Mouse (Mus musculus) spleen, embryonic (tissue): ENCODE measurements around the gene Lgals1.

Source experiments
- CTCF ChIA-PET: fragments of 350-600 bp; sonication (Branson Sonifier 250); formaldehyde crosslinking; loops from one replicate; lab custom pipeline; 2022; lab: Charles Lee

The Lgals1 gene

GRCm38 (mm10) chr15:78931577-78931976 lies 5.1 kb downstream of the Lgals1 start:
- CTCF ChIA-PET = interaction anchor here (0.9 to 2.0 kb wide), 2 partner anchors 15 to 54 kb away, joined by 3 to 13 read pairs; no protein-coding TSS in a partner anchor

GRCm38 (mm10) chr15:78934784-78935320 lies 8.3 kb downstream of the Lgals1 start, which contains the start of gene Nol12:
Nol12 (plus strand) TSS chr15:78934933.
- CTCF ChIA-PET = interaction anchor here (0.7 to 1.0 kb wide), 2 partner anchors 18 to 51 kb away, joined by 3 read pairs; no protein-coding TSS in a partner anchor

GRCm38 (mm10) chr15:78936403-78936802 lies 9.9 kb downstream of the Lgals1 start:
- CTCF ChIA-PET = interaction anchor here (0.5 kb wide), 1 partner anchor 95 kb away, joined by 4 read pairs; no protein-coding TSS in a partner anchor

- CTCF ChIA-PET = no interaction called here
These were observed 10.8 kb downstream of the Lgals1 start for GRCm38 (mm10) chr15:78937311-78937710.

GRCm38 (mm10) chr15:78937963-78938362 lies 11.4 kb downstream of the Lgals1 start:
- CTCF ChIA-PET = no interaction called here

GRCm38 (mm10) chr15:78940325-78940724 lies 13.8 kb downstream of the Lgals1 start:
- CTCF ChIA-PET = interaction anchor here (1.3 kb wide), 1 partner anchor 24 kb away, joined by 3 read pairs; no protein-coding TSS in a partner anchor

GRCm38 (mm10) chr15:78942663-78943062 lies 16.1 kb downstream of the Lgals1 start:
- CTCF ChIA-PET = interaction anchor here (0.7 to 1.8 kb wide), 5 partner anchors 9 to 836 kb away, joined by 3 to 13 read pairs (median 3); partner anchors contain the start of gene Pdxp

GRCm38 (mm10) chr15:78946232-78946631 lies 19.7 kb downstream of the Lgals1 start:
- CTCF ChIA-PET = no interaction called here

GRCm38 (mm10) chr15:78947657-78948056 lies 21.1 kb downstream of the Lgals1 start, which contains the start of gene Triobp:
Triobp (plus strand) TSS chr15:78947724.
- CTCF ChIA-PET = interaction anchor here (0.9 kb wide), 1 partner anchor 10 kb away, joined by 5 read pairs; no protein-coding TSS in a partner anchor

- CTCF ChIA-PET = interaction anchor here (0.6 to 0.9 kb wide), 2 partner anchors 10 to 31 kb away, joined by 3 to 5 read pairs; no protein-coding TSS in a partner anchor
These were observed 21.7 kb downstream of the Lgals1 start for GRCm38 (mm10) chr15:78948152-78948725.

- CTCF ChIA-PET = interaction anchor here (0.6 to 0.7 kb wide), 3 partner anchors 30 to 1574 kb away, joined by 3 to 5 read pairs (median 3); no protein-coding TSS in a partner anchor
These were observed 22.4 kb downstream of the Lgals1 start for GRCm38 (mm10) chr15:78948883-78949282.

- CTCF ChIA-PET = no interaction called here
These were observed 29.1 kb downstream of the Lgals1 start for GRCm38 (mm10) chr15:78955663-78956062.

- CTCF ChIA-PET = no interaction called here
These were observed 29.8 kb downstream of the Lgals1 start for GRCm38 (mm10) chr15:78956351-78956750.

- CTCF ChIA-PET = interaction anchor here (1.3 kb wide), 1 partner anchor 9 kb away, joined by 5 read pairs; the partner anchor contains the start of gene Triobp
These were observed 30.5 kb downstream of the Lgals1 start for GRCm38 (mm10) chr15:78957021-78957420.

GRCm38 (mm10) chr15:78959537-78959936 lies 33.0 kb downstream of the Lgals1 start:
- CTCF ChIA-PET = interaction anchor here (1.4 kb wide), 1 partner anchor 56 kb away, joined by 3 read pairs; no protein-coding TSS in a partner anchor

- CTCF ChIA-PET = interaction anchor here (1.4 kb wide), 1 partner anchor 57 kb away, joined by 3 read pairs; no protein-coding TSS in a partner anchor
These were observed 33.6 kb downstream of the Lgals1 start for GRCm38 (mm10) chr15:78960088-78960487.

- CTCF ChIA-PET = no interaction called here
These were observed 36.4 kb downstream of the Lgals1 start for GRCm38 (mm10) chr15:78962885-78963284.

- CTCF ChIA-PET = interaction anchor here (0.6 kb wide), 1 partner anchor 39 kb away, joined by 3 read pairs; no protein-coding TSS in a partner anchor
These were observed 45.1 kb downstream of the Lgals1 start for GRCm38 (mm10) chr15:78971626-78972025.

- CTCF ChIA-PET = interaction anchor here (0.6 kb wide), 1 partner anchor 65 kb away, joined by 3 read pairs; no protein-coding TSS in a partner anchor
These were observed 47.4 kb downstream of the Lgals1 start for GRCm38 (mm10) chr15:78973950-78974349.

GRCm38 (mm10) chr15:78977676-78978159 lies 51.2 kb downstream of the Lgals1 start:
- CTCF ChIA-PET = no interaction called here

- CTCF ChIA-PET = interaction anchor here (0.6 to 0.7 kb wide), 2 partner anchors 30 to 380 kb away, joined by 3 to 5 read pairs; no protein-coding TSS in a partner anchor
These were observed 52.4 kb downstream of the Lgals1 start for GRCm38 (mm10) chr15:78978875-78979274.
